Mouse (Mus musculus): Measurements from ENCODE around the gene Tmem209. TPM values are rescaled to one million over a fixed set of nuclear protein-coding genes. Genes with fewer than 3 reads are reported as not detected.

The Tmem209 gene
- total RNA-seq (2023), result 10 to 100 TPM; 17.0 to 23.5 TPM

DNA sequence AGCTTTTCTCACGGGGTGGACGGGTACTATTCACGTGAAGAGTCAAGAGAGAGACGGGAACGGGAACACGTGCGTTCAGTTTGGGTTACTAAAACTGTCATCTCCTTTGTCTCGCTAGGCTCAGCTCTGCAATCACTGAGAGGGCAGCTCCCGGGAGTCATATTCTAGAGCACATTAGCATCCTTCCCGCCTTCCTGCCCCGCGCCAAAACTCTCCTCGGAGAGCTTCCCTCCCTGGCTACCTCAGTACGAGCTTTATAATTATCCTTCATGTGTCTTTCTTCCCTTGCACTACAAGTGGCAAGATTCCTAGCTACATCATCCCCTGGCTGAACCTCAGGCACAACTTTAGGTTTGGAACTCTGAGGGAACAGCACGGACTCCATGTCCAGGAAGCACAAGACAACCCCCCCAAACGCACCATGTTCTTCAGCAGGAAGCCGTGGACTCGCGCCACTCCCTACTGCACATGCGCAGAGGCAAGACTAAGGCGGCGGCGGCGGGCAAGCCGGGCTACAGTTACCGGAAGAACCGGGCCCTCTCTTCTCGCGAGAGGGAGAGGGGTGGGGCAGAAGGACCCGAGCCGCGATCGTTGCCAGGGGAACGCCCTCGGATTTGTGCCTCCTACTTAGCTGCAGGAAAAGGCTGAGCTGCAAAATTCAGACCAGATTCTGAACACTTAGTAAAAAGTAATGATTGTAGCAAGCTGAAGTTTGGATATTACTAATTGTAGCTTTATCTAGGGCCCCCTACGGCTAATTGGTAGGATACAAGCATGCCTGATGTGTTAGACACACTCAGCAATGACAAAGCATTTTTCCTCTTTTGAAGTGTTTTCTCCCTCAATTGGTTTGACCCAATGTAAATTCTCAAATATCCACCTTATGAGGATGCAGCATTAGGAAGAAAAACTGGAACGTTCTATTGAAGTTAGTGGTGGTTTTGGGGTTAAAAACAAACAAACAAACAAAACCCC, at the start of gene Tmem209, which contains the start of gene Ssmem1:
TSS of gene Tmem209 (minus strand) at position 519 of the 975 bp plus-strand sequence.
TSS of gene Ssmem1 (plus strand) at position 585 of the 975 bp plus-strand sequence.

DNA sequence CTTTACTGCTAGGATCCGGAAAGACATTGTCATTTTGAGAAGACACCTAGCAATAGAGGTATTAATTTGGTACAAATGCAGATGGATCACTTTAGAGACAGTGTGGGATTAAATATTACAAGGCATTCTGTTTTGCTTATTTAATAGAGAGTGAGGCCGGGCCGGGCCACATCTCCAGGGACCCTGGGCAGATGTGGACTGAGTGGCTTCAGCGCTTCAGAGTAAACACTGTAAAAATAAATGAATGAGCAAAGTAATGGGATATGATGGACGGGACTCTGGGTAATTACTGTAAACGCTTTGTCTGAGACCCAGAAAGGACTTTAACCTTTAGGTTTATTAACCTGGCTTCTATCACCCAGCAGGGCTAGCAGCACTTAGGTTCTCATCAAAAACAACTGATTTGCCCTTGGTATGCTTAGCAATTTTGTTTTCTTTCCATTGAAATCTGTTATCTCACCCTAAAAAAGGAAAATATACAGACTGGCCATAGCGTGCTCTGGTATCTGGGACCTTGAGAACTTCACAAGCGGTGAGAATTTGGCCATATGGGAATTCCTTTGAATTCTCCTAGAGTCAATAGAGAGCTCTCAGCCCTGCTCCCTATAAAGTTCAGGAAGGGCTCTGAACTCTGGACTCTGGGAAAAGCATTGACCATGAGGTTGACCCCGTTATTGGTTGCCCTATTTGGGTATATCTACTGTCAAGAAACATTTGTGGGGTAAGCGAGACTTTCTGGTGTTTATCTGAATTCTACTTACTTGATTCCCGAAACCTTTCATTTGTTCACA, 31.6 kb upstream of the Tmem209 start, which contains the start of gene Cpa2:
TSS of gene Cpa2 (plus strand) at position 574 of the 791 bp plus-strand sequence.

Other genes starting within 250 kb of the Tmem209 start
- gene Ube2h, start 205.2 kb downstream of the Tmem209 start, total RNA-seq (2023), result 10 to 100 TPM; 49.3 to 56.5 TPM
- gene Zc3hc1, start 118.8 kb downstream of the Tmem209 start, total RNA-seq (2023), result 10 to 100 TPM; 17.8 to 21.7 TPM
- gene Klhdc10, start 107.9 kb downstream of the Tmem209 start, total RNA-seq (2023), result 10 to 100 TPM; 26.6 to 28.4 TPM
- gene Ssmem1, start 66 bp upstream of the Tmem209 start, total RNA-seq (2023), result under 1 TPM in 1 of 2 experiments, not detected in 1; 0.46 TPM
- under 1 TPM in 1 of 2 experiments, not detected in 1; 0.85 TPM for gene Cpa2, start 31.8 kb upstream of the Tmem209 start, total RNA-seq (2023)
- not detected for gene Cpa4, start 58.6 kb upstream of the Tmem209 start, total RNA-seq (2023)
- gene Cpa5, start 101.2 kb upstream of the Tmem209 start, total RNA-seq (2023), result not detected
- under 1 TPM in 1 of 2 experiments, not detected in 1; 0.76 TPM for gene Cpa1, start 129.4 kb upstream of the Tmem209 start, total RNA-seq (2023)
- gene Cep41, start 184.0 kb upstream of the Tmem209 start, total RNA-seq (2023), result 1 to 10 TPM; 1.4 to 2.9 TPM
- gene Mest, start 213.8 kb upstream of the Tmem209 start, total RNA-seq (2023), result not detected

Measured in monocyte, adult 59 days (primary cell).